Mouse (Mus musculus): ENCODE data around the gene Kansl1.

The Kansl1 gene

GRCm38 (mm10) chr11:104439703-104440102, 29.0 kb downstream of the Kansl1 start:
- no peak for DNase-seq (ENCODE audit: low read depth)

- DNase-seq (ENCODE audit: low read depth) = no peak
Measured at GRCm38 (mm10) chr11:104438450-104438849, 30.2 kb downstream of the Kansl1 start.

GRCm38 (mm10) chr11:104436394-104436954, 32.2 kb downstream of the Kansl1 start:
- DNase-seq (ENCODE audit: low read depth) = no peak

- DNase-seq (ENCODE audit: low read depth) = no peak
Measured at GRCm38 (mm10) chr11:104435753-104436152, 32.9 kb downstream of the Kansl1 start.

- DNase-seq (ENCODE audit: low read depth) = no peak
Measured at GRCm38 (mm10) chr11:104435141-104435540, 33.5 kb downstream of the Kansl1 start.

GRCm38 (mm10) chr11:104432251-104432650, 36.4 kb downstream of the Kansl1 start:
- DNase-seq (ENCODE audit: low read depth) = no peak

- no peak for DNase-seq (ENCODE audit: low read depth)
Measured at GRCm38 (mm10) chr11:104431807-104432206, 36.9 kb downstream of the Kansl1 start.

GRCm38 (mm10) chr11:104424727-104425416, 43.8 kb downstream of the Kansl1 start:
- no peak for DNase-seq (ENCODE audit: low read depth)

GRCm38 (mm10) chr11:104412254-104412653, 56.4 kb downstream of the Kansl1 start:
- DNase-seq (ENCODE audit: low read depth) = no peak

GRCm38 (mm10) chr11:104407391-104407790, 61.3 kb downstream of the Kansl1 start:
- DNase-seq (ENCODE audit: low read depth) = no peak

GRCm38 (mm10) chr11:104400961-104401360, 67.7 kb downstream of the Kansl1 start:
- DNase-seq (ENCODE audit: low read depth) = no peak

- DNase-seq (ENCODE audit: low read depth) = no peak
Measured at GRCm38 (mm10) chr11:104399459-104400216, 69.0 kb downstream of the Kansl1 start.

- DNase-seq (ENCODE audit: low read depth) = no peak
Measured at GRCm38 (mm10) chr11:104395648-104396047, 73.0 kb downstream of the Kansl1 start.

GRCm38 (mm10) chr11:104393196-104393595, 75.5 kb downstream of the Kansl1 start:
- DNase-seq (ENCODE audit: low read depth) = no peak

- no peak for DNase-seq (ENCODE audit: low read depth)
Measured at GRCm38 (mm10) chr11:104392153-104392552, 76.5 kb downstream of the Kansl1 start.

- DNase-seq (ENCODE audit: low read depth) = no peak
Measured at GRCm38 (mm10) chr11:104387284-104387683, 81.4 kb downstream of the Kansl1 start.

GRCm38 (mm10) chr11:104386595-104386994, 82.1 kb downstream of the Kansl1 start:
- no peak for DNase-seq (ENCODE audit: low read depth)

GRCm38 (mm10) chr11:104383167-104383810, 85.4 kb downstream of the Kansl1 start:
- DNase-seq (ENCODE audit: low read depth) = no peak

- DNase-seq (ENCODE audit: low read depth) = no peak
Measured at GRCm38 (mm10) chr11:104381887-104382286, 86.8 kb downstream of the Kansl1 start.

- DNase-seq (ENCODE audit: low read depth) = no peak
Measured at GRCm38 (mm10) chr11:104379635-104380034, 89.0 kb downstream of the Kansl1 start.

- no peak for DNase-seq (ENCODE audit: low read depth)
Measured at GRCm38 (mm10) chr11:104376291-104376690, 92.4 kb downstream of the Kansl1 start.

- DNase-seq (ENCODE audit: low read depth) = no peak
Measured at GRCm38 (mm10) chr11:104367486-104368190, 101.0 kb downstream of the Kansl1 start.

Measured in fibroblast of lung, adult 2 months (primary cell).